Mouse (Mus musculus): ENCODE measurements around the gene Prrc2b.

Gene Prrc2b

DNA sequence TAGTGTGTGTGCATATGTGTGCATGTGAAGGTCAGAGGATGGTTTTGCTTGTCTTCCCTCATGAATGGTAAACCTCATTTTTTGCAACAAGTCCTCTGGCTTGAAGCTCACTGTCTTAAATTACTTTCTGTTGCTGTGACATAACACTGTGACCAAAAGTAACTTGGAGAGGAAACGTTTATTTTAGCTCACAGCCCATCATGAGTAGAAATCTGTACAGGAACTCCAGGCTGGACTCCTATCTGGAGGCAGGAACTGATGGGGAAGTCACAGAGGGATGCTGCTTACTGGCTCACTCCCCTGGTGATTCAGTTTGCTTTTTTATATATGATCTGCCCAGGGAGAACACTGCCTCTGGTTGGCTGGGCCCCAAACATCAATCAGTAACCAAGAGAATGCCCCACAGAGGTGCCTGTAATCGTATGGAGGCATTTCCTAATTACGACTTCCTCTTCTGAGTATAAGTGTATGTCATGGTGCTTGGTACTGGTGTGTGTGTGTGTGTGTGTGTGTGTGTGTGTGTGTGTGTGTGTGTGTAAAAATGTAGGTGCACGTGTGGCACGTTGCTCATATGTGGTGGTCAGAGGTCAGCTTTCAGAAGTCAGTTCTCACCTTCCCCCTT is 38.3 kb downstream of the Prrc2b start:
- no peak for DNase-seq

DNA sequence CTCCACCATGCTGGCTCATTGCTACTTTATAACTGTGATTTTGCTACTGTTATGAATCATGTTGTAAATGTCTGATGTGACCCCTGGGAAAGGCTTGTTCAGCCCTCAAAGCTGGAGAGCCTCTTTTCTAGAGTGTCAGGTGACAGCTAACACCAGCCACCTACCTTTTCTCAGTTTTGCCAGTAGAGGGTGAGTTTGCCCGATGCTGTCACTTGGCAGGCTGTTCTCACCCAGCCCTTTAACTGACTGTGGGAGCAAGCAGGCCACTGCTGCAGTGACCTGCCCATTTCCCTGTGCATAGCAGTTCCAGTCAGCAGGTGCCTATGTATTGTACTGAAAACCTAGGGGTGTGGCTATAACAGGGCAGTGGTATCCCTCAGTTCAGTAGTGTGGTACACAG is 39.7 kb downstream of the Prrc2b start:
- DNase-seq: no peak

- DNase-seq: peak in 1 of 2 experiments; percentile 71
Observed at GRCm38 (mm10) chr2:32191872-32192507, 41.1 kb downstream of the Prrc2b start.

DNA sequence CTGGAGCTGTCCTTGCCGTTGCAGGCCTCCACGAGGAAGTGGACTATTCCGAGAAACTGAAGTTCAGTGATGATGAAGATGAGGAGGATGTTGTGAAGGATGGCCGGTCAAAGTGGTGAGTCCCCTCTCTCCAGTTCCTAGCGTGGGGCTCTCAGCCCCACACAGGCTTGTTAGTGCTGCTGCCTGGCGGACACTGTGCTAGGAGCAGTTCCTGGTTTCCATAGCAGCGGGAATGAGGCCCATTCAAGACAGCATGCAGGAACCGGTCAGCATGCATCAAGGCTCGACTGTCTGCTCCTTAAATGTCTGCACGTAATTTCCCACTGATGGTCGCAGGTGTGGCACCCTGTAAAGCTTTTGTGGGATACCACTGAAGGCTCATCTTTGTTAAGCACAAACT is 48.1 kb downstream of the Prrc2b start:
- no peak for DNase-seq

DNA sequence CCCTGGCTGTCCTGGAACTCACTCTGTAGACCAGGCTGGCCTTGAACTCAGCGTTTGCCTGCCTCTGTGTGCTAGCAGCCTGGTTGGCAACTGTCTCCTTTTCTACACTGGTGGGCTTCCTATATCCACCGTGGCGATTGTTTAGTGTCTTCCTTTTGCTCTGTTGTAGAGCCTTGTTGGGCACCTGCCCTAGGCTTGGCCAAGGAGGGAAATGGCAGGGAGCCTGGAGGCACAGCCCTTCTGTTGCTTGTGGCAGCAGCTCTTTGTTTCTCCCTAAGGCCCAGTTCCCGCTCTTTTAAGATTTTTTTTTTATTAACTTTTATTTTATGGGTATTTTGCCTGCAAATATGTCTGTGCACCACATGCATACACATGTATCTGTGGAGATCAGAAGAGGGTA is 49.2 kb downstream of the Prrc2b start:
- DNase-seq: no peak

DNA sequence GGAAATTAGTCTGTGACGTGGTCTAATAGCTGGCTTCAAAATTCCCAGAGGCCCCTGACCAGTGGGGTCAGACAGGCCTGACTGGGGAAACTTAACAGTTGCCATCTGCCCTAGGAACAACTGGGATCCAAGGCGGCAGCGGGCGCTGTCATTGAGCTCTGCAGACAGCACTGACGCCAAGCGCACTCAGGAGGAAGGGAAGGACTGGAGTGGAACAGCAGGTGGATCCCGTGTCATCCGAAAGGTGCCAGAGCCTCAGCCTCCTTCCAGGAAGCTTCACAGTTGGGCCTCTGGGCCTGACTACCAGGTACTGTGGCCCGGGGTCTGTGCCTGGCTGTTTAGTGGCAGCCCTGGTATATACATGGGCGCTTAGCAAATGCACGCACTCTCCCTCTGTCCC is 49.8 kb downstream of the Prrc2b start:
- DNase-seq: no peak

GRCm38 (mm10) chr2:32201527-32201926 is 50.6 kb downstream of the Prrc2b start:
- no peak for DNase-seq

- DNase-seq: no peak
Observed at GRCm38 (mm10) chr2:32203853-32204252, 53.0 kb downstream of the Prrc2b start.

DNA sequence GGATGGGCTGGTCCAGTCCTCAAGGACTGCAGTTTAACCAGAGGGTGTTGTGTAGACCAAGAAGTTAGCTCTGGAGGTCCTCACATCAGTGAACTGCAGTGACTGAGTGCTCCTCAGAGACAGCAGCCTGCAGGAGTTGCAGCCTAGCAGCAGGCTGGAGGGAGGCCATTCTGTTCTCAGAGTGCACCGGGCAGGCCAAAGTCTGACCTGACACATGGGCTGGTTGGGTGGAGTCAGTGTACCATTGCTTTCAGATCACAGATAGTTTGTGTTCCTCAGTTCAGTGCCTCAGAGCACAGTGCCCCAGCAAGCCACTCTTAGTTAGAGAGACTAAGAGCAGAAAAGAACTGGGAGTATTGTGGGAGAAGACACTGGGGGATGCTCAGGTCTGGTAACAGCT is 56.8 kb downstream of the Prrc2b start:
- DNase-seq: peak; percentile 46 to 68

GRCm38 (mm10) chr2:32211689-32212088 is 60.8 kb downstream of the Prrc2b start:
- no peak for DNase-seq

- DNase-seq: no peak
Observed at GRCm38 (mm10) chr2:32213000-32213399, 62.1 kb downstream of the Prrc2b start.

GRCm38 (mm10) chr2:32215576-32215975 is 64.7 kb downstream of the Prrc2b start:
- no peak for DNase-seq

DNA sequence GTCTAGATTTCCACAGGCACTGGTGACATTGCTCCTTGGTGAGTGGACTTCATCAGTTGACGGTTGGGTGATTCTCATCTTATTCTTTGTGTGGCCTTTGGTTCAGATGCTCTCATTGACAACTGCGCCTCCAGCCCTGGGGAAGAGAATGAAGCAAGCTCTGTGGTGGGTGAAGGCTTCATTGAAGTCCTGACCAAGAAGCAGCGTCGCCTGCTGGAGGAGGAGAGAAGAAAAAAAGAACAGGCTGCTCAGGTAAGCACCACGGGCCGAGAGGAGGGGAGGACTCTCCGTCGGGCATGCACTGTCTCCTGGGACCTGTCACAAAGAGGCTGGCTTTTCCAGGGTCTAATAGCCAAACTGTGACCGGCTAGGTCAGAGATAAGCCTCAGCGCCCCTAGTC is 65.6 kb downstream of the Prrc2b start:
- no peak for DNase-seq

DNA sequence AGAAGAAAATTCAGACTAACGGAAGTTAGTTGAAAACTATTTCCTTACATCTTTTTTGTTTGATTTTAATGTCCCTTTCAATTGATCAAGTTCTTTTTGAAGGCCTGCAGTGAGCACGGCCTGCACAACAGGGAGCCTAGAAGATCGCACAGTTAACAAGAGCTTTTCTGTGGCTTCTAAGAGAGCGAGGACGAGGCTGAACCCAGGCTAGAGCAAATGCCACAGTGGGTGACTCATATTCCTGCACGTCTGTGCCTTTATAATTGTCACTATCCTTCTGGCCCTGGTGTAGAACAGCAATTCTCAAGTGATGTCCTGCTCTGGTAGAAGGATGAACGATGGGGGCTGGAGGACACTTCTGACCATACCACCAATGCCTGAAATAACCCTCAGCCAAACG is 66.8 kb downstream of the Prrc2b start:
- DNase-seq: no peak

GRCm38 (mm10) chr2:32218113-32218512 is 67.2 kb downstream of the Prrc2b start:
- DNase-seq: no peak

DNA sequence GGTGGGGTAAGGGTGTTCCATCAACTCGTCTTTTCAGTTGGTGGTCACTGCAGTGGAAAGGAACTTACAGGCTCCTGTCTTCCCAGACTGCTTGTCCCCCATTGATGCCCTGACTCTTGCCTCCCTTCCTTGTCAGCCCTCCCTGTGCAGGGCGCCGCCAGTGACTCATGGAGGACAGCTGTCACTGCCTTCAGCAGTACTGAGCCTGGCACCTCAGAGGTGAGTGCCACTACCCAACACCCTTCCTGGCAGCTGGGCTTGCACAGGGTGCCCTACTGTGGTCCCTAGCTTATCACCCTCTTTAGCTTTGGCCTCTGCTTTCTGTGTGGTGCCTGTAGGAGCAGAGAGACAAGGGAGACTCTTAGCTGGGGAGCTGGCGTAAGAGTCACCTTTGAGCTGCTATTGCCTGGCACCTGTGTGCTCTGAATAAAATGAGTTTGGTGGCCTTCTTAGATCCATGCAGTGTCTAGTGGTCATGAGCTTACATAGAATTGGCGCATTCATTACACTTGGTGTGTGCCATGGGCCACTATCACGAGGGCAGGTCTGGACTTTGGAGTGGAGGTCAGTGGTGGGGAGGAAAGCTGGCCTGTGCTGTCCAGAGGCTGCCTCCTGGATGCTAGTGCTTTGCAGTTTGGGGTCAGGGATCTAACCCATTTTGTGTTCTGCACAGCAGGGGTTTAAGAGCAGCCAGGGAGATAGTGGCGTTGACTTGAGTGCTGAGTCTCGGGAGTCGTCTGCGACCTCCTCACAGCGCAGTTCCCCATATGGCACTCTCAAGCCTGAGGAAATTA is 67.9 kb downstream of the Prrc2b start:
- DNase-seq: peak; percentile 83 to 85

- peak; percentile 50 to 61 for DNase-seq
Observed at GRCm38 (mm10) chr2:32219501-32219900, 68.6 kb downstream of the Prrc2b start.

- DNase-seq: no peak
Observed at GRCm38 (mm10) chr2:32220021-32220420, 69.1 kb downstream of the Prrc2b start.

DNA sequence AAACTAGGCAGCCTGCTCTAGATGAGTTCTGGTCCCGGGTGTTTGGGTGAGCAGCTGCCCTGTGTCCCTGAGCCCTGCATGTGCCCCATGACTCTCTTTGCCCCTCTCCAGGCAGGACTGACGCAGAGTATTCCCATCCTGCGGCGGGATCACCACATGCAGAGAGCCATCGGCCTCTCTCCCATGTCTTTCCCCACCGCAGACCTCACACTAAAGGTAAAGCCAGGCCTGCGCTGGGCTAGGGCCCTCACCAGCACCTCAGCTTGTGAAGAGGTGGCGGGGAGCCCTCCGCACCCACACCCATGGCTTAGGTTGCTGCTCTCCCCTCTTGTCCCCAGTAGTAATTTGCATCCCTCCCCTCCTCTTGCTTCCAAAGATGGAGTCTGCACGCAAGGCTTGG is 70.1 kb downstream of the Prrc2b start:
- DNase-seq: no peak

DNA sequence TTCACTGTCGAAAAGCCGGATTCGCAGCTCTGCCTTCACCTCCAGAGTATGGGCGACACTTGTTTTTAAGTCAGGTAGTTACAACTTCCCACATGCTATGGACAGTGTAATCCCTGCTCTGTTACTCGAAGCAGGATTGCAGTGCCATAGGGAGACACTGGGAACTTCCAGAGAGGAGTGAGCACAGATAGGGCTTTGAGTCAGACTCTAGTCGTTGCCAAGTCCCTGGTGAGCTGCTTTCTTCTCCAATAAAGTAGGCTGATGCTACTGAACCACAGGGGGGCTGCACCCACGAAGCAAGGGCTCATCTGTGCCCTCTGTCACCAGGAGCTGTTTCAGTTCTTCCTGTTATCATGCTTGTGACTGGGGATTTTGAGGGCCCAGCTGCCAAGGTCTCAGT is 70.7 kb downstream of the Prrc2b start:
- no peak for DNase-seq

GRCm38 (mm10) chr2:32222057-32222456 is 71.2 kb downstream of the Prrc2b start:
- no peak for DNase-seq

- DNase-seq: no peak
Observed at GRCm38 (mm10) chr2:32235433-32235832, 84.6 kb downstream of the Prrc2b start.

GRCm38 (mm10) chr2:32235886-32236759 is 85.2 kb downstream of the Prrc2b start, which contains the start of gene Pomt1:
Gene Pomt1, plus strand, starts transcription at chr2:32236590.
- peak; percentile 90 to 91 for DNase-seq

Measured in kidney, adult 8-10 months (tissue).